Mouse (Mus musculus) heart, adult 2 months (tissue): Measurements from ENCODE around the gene Hoxd3.

Experiments used
- CTCF ChIP-seq: fragments of 200-600 bp; IDR thresholded peaks from 2 replicates; pipeline ENCODE4 v1.8.1; 2022; ENCODE audit warnings: antibody characterized with exemption, mild to moderate bottlenecking, moderate library complexity
- POLR2A ChIP-seq: fragments of 200-500 bp; IDR thresholded peaks from 2 replicates; pipeline ENCODE4 v1.6.1; 2011; ENCODE audit warnings: mild to moderate bottlenecking, low read depth, low read length, control low read depth; ENCODE audit not compliant: insufficient read depth

DNA sequence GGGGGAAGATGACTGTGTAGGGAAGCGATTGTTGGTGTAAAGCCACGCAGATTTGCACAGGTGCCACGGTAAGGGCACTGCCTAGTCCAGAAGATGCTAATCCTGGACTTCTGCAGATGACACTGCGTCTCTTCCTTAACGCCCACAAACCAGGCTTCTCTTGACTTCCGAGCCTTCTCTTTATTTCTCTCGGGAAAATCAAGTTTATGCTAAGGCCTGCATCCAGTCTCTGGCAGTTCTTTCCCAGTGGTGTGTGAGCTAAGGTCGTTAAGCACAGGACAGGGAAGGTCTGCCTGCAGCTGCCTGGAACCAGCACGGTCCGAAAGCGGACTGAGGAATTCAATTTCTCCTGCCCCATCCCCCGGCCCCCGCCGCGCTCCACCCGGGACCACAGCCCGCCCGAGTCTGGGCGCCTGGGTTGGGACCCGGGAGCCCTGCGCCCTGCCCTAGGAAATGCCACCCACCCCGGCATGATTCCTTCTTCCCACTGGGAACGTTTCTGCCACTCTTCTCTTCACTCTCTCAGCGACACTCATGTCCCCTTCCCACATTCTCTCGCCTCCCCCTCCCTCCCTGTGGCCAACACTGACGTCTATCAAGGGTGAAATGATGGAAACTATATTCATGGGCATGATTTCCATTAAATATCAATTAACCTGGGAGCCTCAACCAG lies 7.9 kb upstream of the Hoxd3 start:
- no peak for TF ChIP-seq CTCF
- TF ChIP-seq POLR2A, result no peak
